Mouse (Mus musculus) liver, embryonic 14 days (tissue): ENCODE results near the gene Hormad1. TPM values are rescaled to one million over a fixed set of nuclear protein-coding genes. Genes with fewer than 3 reads are reported as not detected.

Experiments used
- polyA plus RNA-seq: library from polyadenylated mRNA; depleted of rRNA; stranded (reverse); fragments of >200 nt; gene quantifications from 2 replicates; pipeline ENCODE4 v1.2.3, GENCODE M21; 2012; rRNA removed

Hormad1 gene
- polyA plus RNA-seq, result not detected in 2 replicates

GRCm38 (mm10) chr3:95559437-95559836 is at the start of gene Hormad1:
Gene Hormad1 (plus strand): TSS chr3:95559677.

GRCm38 (mm10) chr3:95526622-95527211 is 32.8 kb upstream of the Hormad1 start, which contains the start of gene Ctss:
Gene Ctss (plus strand): TSS chr3:95526786.

GRCm38 (mm10) chr3:95588604-95589086 is 29.2 kb downstream of the Hormad1 start, which contains the start of gene Golph3l:
Gene Golph3l (plus strand): TSS chr3:95588934.

GRCm38 (mm10) chr3:95624628-95625503 is 65.4 kb downstream of the Hormad1 start, which contains the start of gene Ensa:
Gene Ensa (plus strand): TSS chr3:95624993.

Other genes starting within 250 kb of the Hormad1 start
- 52.5 and 69.2 TPM in 2 replicates for gene Cers2, start 244.9 kb upstream of the Hormad1 start, polyA plus RNA-seq
- gene Setdb1, start 202.5 kb upstream of the Hormad1 start, polyA plus RNA-seq, result 13.1 and 15.8 TPM in 2 replicates
- not detected in 2 replicates for gene 4930558C23Rik, start 156.8 kb upstream of the Hormad1 start, polyA plus RNA-seq
- 10.5 and 13.0 TPM in 2 replicates for gene Arnt, start 125.3 kb upstream of the Hormad1 start, polyA plus RNA-seq
- gene Ctsk, start 60.4 kb upstream of the Hormad1 start, polyA plus RNA-seq, result 1.0 and 1.7 TPM in 2 replicates
- gene Ctss, start 32.9 kb upstream of the Hormad1 start, polyA plus RNA-seq, result 17.6 and 20.8 TPM in 2 replicates
- gene Golph3l, start 29.3 kb downstream of the Hormad1 start, polyA plus RNA-seq, result 17.0 and 19.4 TPM in 2 replicates
- gene Ensa, start 65.3 kb downstream of the Hormad1 start, polyA plus RNA-seq, result 15.2 and 18.1 TPM in 2 replicates
- 33.0 and 38.9 TPM in 2 replicates for gene Mcl1, start 99.1 kb downstream of the Hormad1 start, polyA plus RNA-seq
- 0.15 and 0.20 TPM in 2 replicates for gene Adamtsl4, start 128.2 kb downstream of the Hormad1 start, polyA plus RNA-seq
- gene Ecm1, start 179.9 kb downstream of the Hormad1 start, polyA plus RNA-seq, result 8.7 and 11.7 TPM in 2 replicates
- 19.5 and 21.1 TPM in 2 replicates for gene Tars2, start 200.5 kb downstream of the Hormad1 start, polyA plus RNA-seq